Mouse (Mus musculus) hindbrain, embryonic 11.5 days (tissue): ENCODE measurements around the gene Gabpb1. TPM values are rescaled to one million over a fixed set of nuclear protein-coding genes. Genes with fewer than 3 reads are reported as not detected.

Experiments used
- ATAC-seq: fragments of 200-750 bp; cut with Nextera tagmentation; 2 replicates; pipeline ENCODE4 v1.8.0; 2017; ENCODE audit warnings: mild to moderate bottlenecking, moderate TSS enrichment, moderate library complexity; ENCODE audit not compliant: low FRiP score
- DNase-seq: peaks from one replicate; pipeline ENCODE4 v3.0.0-alpha.2; 2015; ENCODE audit warnings: low spot score
- H3K27ac ChIP-seq: fragments of 300-500 bp; sonication (generic); 2 replicates; pipeline ENCODE4 v1.5.1; 2014; ENCODE audit warnings: mild to moderate bottlenecking, low read depth, low read length
- H3K27me3 ChIP-seq: fragments of 300-500 bp; sonication (generic); 2 replicates; pipeline ENCODE4 v1.6.1; 2014; ENCODE audit warnings: mild to moderate bottlenecking, low read length, moderate library complexity, mixed read lengths; ENCODE audit not compliant: control insufficient read depth, insufficient read depth
- H3K36me3 ChIP-seq: fragments of 300-500 bp; sonication (generic); 2 replicates; pipeline ENCODE4 v1.6.1; 2014; ENCODE audit warnings: mild to moderate bottlenecking, low read length, moderate library complexity, mixed read lengths; ENCODE audit not compliant: control insufficient read depth, insufficient read depth
- H3K4me1 ChIP-seq: fragments of 300-500 bp; sonication (generic); replicated peaks from 2 replicates; pipeline ENCODE4 v1.6.1; 2014; ENCODE audit warnings: low read length, mixed read lengths; ENCODE audit not compliant: control insufficient read depth, insufficient read depth
- H3K4me2 ChIP-seq: fragments of 300-500 bp; sonication (generic); replicated peaks from 2 replicates; pipeline ENCODE4 v1.6.1; 2014; ENCODE audit warnings: mild to moderate bottlenecking, low read depth, low read length
- H3K4me3 ChIP-seq: fragments of 300-500 bp; sonication (generic); 2 replicates; pipeline ENCODE4 v1.5.1; 2014; ENCODE audit warnings: low read depth, low read length
- H3K9ac ChIP-seq: fragments of 300-500 bp; sonication (generic); 2 replicates; pipeline ENCODE4 v1.6.1; 2014; ENCODE audit warnings: low read depth, low read length
- H3K9me3 ChIP-seq: fragments of 300-500 bp; sonication (generic); 2 replicates; pipeline ENCODE4 v1.6.1; 2016; ENCODE audit warnings: low read length; ENCODE audit not compliant: control insufficient read depth
- WGBS: fragments of 180-500 bp; shearing (Covaris S2); extraction: QIAGEN DNeasy Blood & Tissue Kit; methylation state at CpG from one replicate; pipeline ENCODE4 v1.1.7; 2014; 5-methylcytosine and 5-hydroxymethylcytosine counted together
- polyA plus RNA-seq: library from polyadenylated mRNA; unstranded; fragments of >200 nt; fragmentation: Nextera tagmentation; extraction: Ambion mirVana; gene quantifications from 2 replicates; pipeline ENCODE4 v1.2.1, GENCODE M21; 2014

Gabpb1 gene
- polyA plus RNA-seq, 1 experiment from 2014 or later, result 79.4 TPM

DNA sequence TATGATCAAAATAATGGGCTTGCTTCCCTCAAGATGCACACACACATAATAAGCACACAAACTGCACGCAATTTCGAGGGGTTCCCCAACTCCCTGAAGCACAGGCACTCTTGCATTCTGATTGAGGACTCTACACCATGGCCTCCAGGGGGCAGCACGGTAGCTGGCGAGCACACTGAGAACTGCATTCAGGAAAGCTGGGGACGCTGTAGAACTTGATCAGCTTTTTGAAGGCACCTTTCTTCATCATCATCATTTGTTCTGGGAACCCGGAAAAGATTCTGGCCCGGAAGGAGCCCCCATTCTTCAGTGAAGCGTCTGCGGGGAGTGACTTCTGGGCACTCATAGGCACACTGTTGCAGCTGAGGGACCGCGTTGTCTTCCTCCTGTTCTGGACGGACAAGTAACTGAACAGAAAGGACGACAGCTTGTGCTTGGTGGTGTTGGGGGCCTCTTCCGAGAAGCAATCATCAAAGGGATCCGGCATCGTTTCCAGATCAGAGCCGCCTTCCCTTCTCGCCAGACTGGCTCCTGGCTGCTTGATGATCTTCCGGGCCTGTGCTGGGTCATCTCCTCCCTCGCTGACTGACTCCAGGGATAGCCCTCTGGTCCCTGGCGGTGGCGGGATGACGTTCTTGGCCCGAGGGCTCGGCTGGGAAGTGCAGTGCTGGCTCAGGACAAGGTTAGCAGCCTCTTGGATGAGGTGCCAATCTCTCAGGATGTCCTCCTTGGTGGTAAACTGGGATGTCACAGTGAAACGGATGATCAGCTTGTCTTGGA is 82.1 kb downstream of the Gabpb1 start:
- DNase-seq (peak; percentile 86), ATAC-seq (0 out of 2 replicates have a peak, but pooled peaks have one; percentile 43)
- no peaks in the 10 kb centered on the region for H3K36me3 ChIP-seq
- 0 out of 2 replicates have a peak overlapping the region, but pooled peaks have one; percentile 12 for H3K9ac ChIP-seq
- no peaks in the 10 kb centered on the region for H3K4me1 ChIP-seq
- H3K9me3 ChIP-seq, result no peaks in the 10 kb centered on the region
- H3K4me2 ChIP-seq, result peak overlapping the region; percentile 40
- H3K27me3 ChIP-seq, result no peaks in the 10 kb centered on the region
- H3K4me3 ChIP-seq, result peak overlapping the region; percentile 10; the same call in 1 of the 2 replicates
- WGBS, result 32% methylated on average over 26 of the region's 26 CpGs
- no peak overlapping the region for H3K27ac ChIP-seq

DNA sequence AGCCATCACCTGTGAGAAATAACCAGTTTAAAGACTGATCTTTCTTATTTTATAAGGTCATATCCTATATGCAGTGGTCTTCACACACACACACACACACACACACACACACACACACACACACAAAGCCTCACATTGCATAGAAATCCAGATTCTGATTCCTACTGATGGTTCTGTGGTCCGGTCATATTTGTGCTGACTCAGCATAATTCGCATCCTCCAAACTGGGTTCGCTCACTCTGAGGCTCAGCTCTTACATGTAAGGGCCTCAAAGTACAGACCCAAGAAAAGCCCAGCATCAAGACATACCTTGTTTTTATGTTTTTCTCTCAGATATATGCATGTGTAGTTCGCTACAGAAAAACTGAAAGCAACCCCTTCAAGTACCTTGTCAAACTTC is 84.8 kb downstream of the Gabpb1 start:
- WGBS, result 92% methylated on average over 4 of the region's 4 CpGs
- Histone ChIP-seq H3K27ac (no peak overlapping the region), H3K27me3 (no peaks in the 10 kb centered on the region), H3K4me1 (no peaks in the 10 kb centered on the region), H3K36me3 (no peaks in the 10 kb centered on the region), H3K4me2 (no peak overlapping the region), H3K4me3 (no peak overlapping the region), H3K9me3 (no peaks in the 10 kb centered on the region), H3K9ac (no peak overlapping the region)
- no peak for ATAC-seq
- no peak for DNase-seq

DNA sequence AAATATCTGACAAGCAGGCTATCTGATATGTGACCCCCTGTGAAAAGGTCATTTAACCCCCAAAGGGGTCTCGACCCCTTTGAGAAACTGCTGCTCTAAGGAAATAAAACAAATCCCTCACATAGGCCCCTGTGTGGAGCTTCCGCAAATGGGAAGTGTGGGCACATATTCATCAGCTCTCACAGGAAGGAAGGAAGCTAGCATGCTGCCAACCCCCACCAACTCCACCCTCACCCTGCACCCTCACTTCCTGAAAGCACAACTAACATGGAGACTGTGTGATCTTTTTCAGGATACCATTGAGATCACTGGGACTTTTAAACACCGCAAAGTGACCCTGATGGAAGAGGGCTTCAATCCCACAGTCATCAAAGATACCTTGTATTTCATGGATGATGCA is 88.7 kb downstream of the Gabpb1 start:
- no peaks in the 10 kb centered on the region for H3K4me1 ChIP-seq
- no peaks in the 10 kb centered on the region for H3K9me3 ChIP-seq
- DNase-seq (no peak), ATAC-seq (no peak)
- no peak overlapping the region for H3K4me2 ChIP-seq
- WGBS, result 90% methylated on average over 3 of the region's 3 CpGs
- H3K27ac ChIP-seq, result no peak overlapping the region
- H3K4me3 ChIP-seq, result no peak overlapping the region
- H3K27me3 ChIP-seq, result no peaks in the 10 kb centered on the region
- no peaks in the 10 kb centered on the region for H3K36me3 ChIP-seq
- H3K9ac ChIP-seq, result no peak overlapping the region

DNA sequence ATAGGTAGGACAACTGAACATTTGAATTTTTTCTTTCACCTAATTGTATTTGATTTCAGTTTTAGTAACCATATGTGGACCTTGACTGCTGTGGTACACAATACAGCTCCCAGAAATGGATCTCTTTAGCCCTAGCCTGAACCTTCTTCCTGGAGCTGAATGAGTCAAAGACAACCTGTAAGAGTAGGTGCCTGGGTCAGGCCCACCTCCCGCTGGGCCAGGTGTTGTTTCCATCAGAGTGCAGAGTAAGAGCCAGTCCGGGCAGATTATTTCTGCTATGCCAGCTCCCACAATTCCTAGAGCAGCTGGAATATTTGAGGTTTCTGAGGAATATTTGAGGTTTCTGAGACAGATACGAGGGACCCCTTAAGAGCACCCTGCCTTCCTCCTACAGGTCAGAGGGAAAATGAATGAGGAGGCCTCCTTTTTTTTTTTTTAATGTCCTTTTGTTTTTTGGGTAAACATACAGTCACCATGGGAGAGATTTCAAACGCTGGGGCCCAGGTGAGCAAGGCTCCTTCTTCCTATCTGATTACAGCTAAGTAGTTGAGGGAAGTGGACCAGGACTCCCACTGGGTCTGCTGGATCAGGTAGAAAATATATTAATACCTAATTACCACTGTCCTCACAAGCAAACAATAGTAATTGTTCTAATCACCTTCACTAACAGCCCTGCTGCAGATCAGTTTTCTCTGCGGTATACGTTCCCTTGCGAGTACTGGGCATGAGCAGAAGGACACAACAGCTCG is 91.3 kb downstream of the Gabpb1 start:
- H3K27ac ChIP-seq, result no peak overlapping the region
- WGBS, result 86% methylated on average over 8 of the region's 8 CpGs

DNA sequence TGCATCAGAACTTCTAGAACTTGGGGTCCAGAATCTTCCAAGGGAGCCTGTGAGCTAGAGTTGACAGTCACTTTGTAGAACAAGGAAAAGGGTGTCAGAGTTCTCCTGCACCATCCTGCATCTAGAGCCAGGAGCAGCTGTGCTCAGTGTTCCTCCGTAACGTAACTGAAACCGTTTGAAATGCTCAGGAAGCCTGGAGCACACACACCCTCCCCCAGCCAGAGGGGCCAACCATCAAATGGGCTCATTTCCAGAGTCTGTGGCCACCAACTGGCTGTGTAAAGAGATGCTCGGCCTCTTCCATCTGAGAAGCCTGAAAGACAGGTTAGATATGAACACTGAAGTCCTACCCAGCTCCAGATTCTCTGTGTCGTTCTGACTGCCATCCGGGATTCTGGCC is 92.2 kb downstream of the Gabpb1 start:
- no peaks in the 10 kb centered on the region for H3K4me1 ChIP-seq
- no peaks in the 10 kb centered on the region for H3K36me3 ChIP-seq
- ATAC-seq, result no peak
- no peak overlapping the region for H3K4me2 ChIP-seq
- no peak for DNase-seq
- no peaks in the 10 kb centered on the region for H3K27me3 ChIP-seq
- no peak overlapping the region for H3K9ac ChIP-seq
- no peaks in the 10 kb centered on the region for H3K9me3 ChIP-seq
- no peak overlapping the region for H3K27ac ChIP-seq
- H3K4me3 ChIP-seq, result no peak overlapping the region
- WGBS, result 75% methylated on average over 6 of the region's 6 CpGs

More for the DNA sequence above, 91.3 kb downstream of the Gabpb1 start:
- Histone ChIP-seq H3K4me3 (no peak overlapping the region), H3K4me2 (no peak overlapping the region), H3K36me3 (no peaks in the 10 kb centered on the region), H3K27me3 (no peaks in the 10 kb centered on the region), H3K9ac (no peak overlapping the region), H3K4me1 (no peaks in the 10 kb centered on the region), H3K9me3 (no peaks in the 10 kb centered on the region)
- no peak for DNase-seq
- ATAC-seq, result no peak

DNA sequence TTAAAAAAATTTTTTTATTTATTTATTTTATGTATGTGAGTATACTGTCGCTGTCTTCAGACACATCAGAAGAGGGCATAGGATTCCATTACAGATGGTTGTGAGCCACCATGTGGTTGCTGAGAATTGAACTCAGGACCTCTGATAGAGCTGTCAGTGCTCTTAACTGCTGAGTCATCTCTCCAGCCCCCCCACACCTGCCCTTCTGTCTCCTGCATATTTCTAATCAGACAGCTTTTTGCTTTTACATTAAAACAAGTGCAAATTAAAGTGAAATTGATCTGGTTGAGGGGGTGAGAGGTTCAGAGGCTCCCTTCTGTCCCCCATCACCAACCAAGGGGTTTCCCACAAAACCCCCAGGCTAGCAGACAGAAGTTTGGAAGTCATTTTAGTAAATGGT is 96.9 kb downstream of the Gabpb1 start:
- Histone ChIP-seq H3K4me2 (no peak overlapping the region), H3K9ac (no peak overlapping the region), H3K9me3 (no peaks in the 10 kb centered on the region), H3K36me3 (no peaks in the 10 kb centered on the region), H3K4me1 (no peaks in the 10 kb centered on the region), H3K27ac (no peak overlapping the region), H3K27me3 (no peaks in the 10 kb centered on the region), H3K4me3 (no peak overlapping the region)
- DNase-seq, result no peak
- no peak for ATAC-seq
- WGBS, result 89% methylated on average over 1 of the region's 1 CpGs

Other genes with a start within 250 kb of the Gabpb1 start
- 0.06 TPM in 1 of 2 replicates, not detected in the other for gene Atp8b4, start 175.7 kb downstream of the Gabpb1 start, polyA plus RNA-seq
- 0.51 and 0.71 TPM in 2 replicates for gene Slc27a2, start 123.9 kb downstream of the Gabpb1 start, polyA plus RNA-seq
- 1.8 and 1.9 TPM in 2 replicates for gene Hdc, start 57.0 kb downstream of the Gabpb1 start, polyA plus RNA-seq
- 37.8 and 47.8 TPM in 2 replicates for gene Usp8, start 31.0 kb upstream of the Gabpb1 start, polyA plus RNA-seq
- 2.2 and 2.6 TPM in 2 replicates for gene Usp50, start 107.1 kb upstream of the Gabpb1 start, polyA plus RNA-seq
- gene Trpm7, start 199.9 kb upstream of the Gabpb1 start, polyA plus RNA-seq, result 33.5 and 43.0 TPM in 2 replicates